Mouse (Mus musculus): ENCODE results near the gene Duoxa1. TPM values are rescaled to one million over a fixed set of nuclear protein-coding genes. Genes with fewer than 3 reads are reported as not detected.

Duoxa1 gene
- polyA plus RNA-seq, 2 experiments, result not detected

- peaks cover 18% of the 10 kb centered on the region for H3K27me3 ChIP-seq (ENCODE audit: control insufficient read depth, insufficient read depth, low read length)
- no peaks in the 10 kb centered on the region for H3K36me3 ChIP-seq (replicated peaks; ENCODE audit: control insufficient read depth, insufficient read depth, low read depth)
- H3K27ac ChIP-seq, result no peak overlapping the region
- H3K9me3 ChIP-seq (ENCODE audit: control insufficient read depth, low read length), result no peaks in the 10 kb centered on the region
- ATAC-seq (ENCODE audit: insufficient read depth) (no peak), DNase-seq (ENCODE audit: low read depth in 3 of 3, low spot score in 3 of 3) (no peak)
- no peaks in the 10 kb centered on the region for H3K4me1 ChIP-seq (replicated peaks; ENCODE audit: control insufficient read depth in 2 of 2, insufficient read depth in 2 of 2, low read length in 1 of 2)
- no peak overlapping the region for H3K4me3 ChIP-seq (ENCODE audit: insufficient read depth in 1 of 2, low read depth in 2 of 2, low read length in 2 of 2)
- no peak overlapping the region for H3K4me2 ChIP-seq (ENCODE audit: low read depth)
- WGBS (ENCODE audit: insufficient replicate concordance), result 48% methylated on average over 4 of the region's 4 CpGs
- no peak overlapping the region for H3K9ac ChIP-seq (replicated peaks)
- no peak for TF ChIP-seq CTCF (IDR thresholded peaks at IDR 0.05; ENCODE audit: low read depth)
Measured at GRCm38 (mm10) chr2:122317384-122317783, 3.9 kb upstream of the Duoxa1 start.

GRCm38 (mm10) chr2:122315372-122315771 lies 1.8 kb upstream of the Duoxa1 start, which contains the start of gene Duox1:
Duox1 (plus strand) TSS chr2:122315672.
- 56% methylated on average over 7 of the region's 7 CpGs for WGBS (ENCODE audit: insufficient replicate concordance)
- Histone ChIP-seq H3K36me3 (replicated peaks; ENCODE audit: control insufficient read depth, insufficient read depth, low read depth) (no peaks in the 10 kb centered on the region), H3K4me2 (ENCODE audit: low read depth) (no peak within 1 kb of the TSS), H3K27ac (no peak within 1 kb of the TSS), H3K27me3 (ENCODE audit: control insufficient read depth, insufficient read depth, low read length) (peaks cover 28% of the 10 kb centered on the region), H3K4me3 (ENCODE audit: insufficient read depth in 1 of 2, low read depth in 2 of 2, low read length in 2 of 2) (no peak within 1 kb of the TSS), H3K4me1 (replicated peaks; ENCODE audit: control insufficient read depth in 2 of 2, insufficient read depth in 2 of 2, low read length in 1 of 2) (no peaks in the 10 kb centered on the region), H3K9me3 (ENCODE audit: control insufficient read depth, low read length) (no peaks in the 10 kb centered on the region), H3K9ac (replicated peaks) (no peak within 1 kb of the TSS)
- no peak for TF ChIP-seq EP300 (IDR thresholded peaks at IDR 0.05; ENCODE audit: low read depth)
- TF ChIP-seq CTCF (IDR thresholded peaks at IDR 0.05; ENCODE audit: low read depth), result no peak
- DNase-seq (ENCODE audit: low read depth in 3 of 3, low spot score in 3 of 3) (no peak), ATAC-seq (ENCODE audit: insufficient read depth) (no peak)

DNA sequence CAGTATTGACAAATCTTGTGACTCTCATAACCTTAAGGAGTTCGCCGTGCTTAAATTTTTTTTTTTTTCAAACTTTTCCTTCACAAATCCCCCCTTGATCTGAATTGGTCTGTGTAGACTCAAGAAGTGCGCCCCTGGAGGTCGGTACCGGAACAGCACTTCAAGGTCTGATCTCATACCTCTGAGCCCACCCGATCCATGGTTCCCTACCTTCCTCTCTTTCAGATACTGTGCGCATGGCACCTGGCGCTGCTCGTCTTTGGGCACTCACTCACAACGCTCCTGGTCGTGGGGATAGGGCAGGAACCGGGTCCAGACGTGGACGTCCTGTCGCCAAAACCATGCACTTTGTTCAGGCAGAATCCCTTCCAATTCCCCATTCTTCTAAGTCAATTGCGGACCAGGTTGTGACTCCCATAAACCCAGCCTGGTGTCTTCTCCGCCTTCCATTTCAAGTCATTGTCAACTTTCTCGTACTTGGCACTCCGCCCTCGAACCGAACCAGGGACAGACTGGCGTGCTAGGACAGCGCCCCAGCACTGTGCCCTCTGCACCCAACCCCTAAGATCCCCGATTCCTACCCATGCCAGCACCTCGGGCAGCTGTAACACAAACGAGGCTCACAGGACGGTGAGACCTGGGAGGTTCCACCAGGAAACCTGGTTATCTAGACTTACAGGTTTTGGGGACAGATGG lies 660 bp downstream of the Duoxa1 start:
- 3% methylated on average over 27 of the region's 27 CpGs for WGBS (ENCODE audit: insufficient replicate concordance)
- H3K9me3 ChIP-seq (ENCODE audit: control insufficient read depth, low read length), result no peaks in the 10 kb centered on the region
- 0 out of 2 replicates have a peak overlapping the region, but pooled peaks have one; percentile 8 for H3K4me2 ChIP-seq (ENCODE audit: low read depth)
- TF ChIP-seq EP300 (IDR thresholded peaks at IDR 0.05; ENCODE audit: low read depth) (no peak), CTCF (IDR thresholded peaks at IDR 0.05; ENCODE audit: low read depth) (peak; percentile 81)
- peaks cover 35% of the 10 kb centered on the region for H3K27me3 ChIP-seq (ENCODE audit: control insufficient read depth, insufficient read depth, low read length)
- DNase-seq (ENCODE audit: low read depth in 3 of 3, low spot score in 3 of 3) (peak; percentile 19 to 33 (median 22)), ATAC-seq (ENCODE audit: insufficient read depth) (no peak)
- no peaks in the 10 kb centered on the region for H3K36me3 ChIP-seq (replicated peaks; ENCODE audit: control insufficient read depth, insufficient read depth, low read depth)
- H3K9ac ChIP-seq (replicated peaks), result no peak overlapping the region
- no peak overlapping the region for H3K4me3 ChIP-seq (ENCODE audit: insufficient read depth in 1 of 2, low read depth in 2 of 2, low read length in 2 of 2)
- no peaks in the 10 kb centered on the region for H3K4me1 ChIP-seq (replicated peaks; ENCODE audit: control insufficient read depth in 2 of 2, insufficient read depth in 2 of 2, low read length in 1 of 2)
- H3K27ac ChIP-seq, result no peak overlapping the region

- no peak for TF ChIP-seq CTCF (IDR thresholded peaks at IDR 0.05; ENCODE audit: low read depth)
- no peak for TF ChIP-seq EP300 (IDR thresholded peaks at IDR 0.05; ENCODE audit: low read depth)
- H3K9ac ChIP-seq (replicated peaks), result no peak overlapping the region
- H3K4me3 ChIP-seq (ENCODE audit: insufficient read depth in 1 of 2, low read depth in 2 of 2, low read length in 2 of 2), result no peak overlapping the region
- DNase-seq (ENCODE audit: low read depth in 3 of 3, low spot score in 3 of 3), result no peak
- no peak overlapping the region for H3K27ac ChIP-seq
- no peaks in the 10 kb centered on the region for H3K9me3 ChIP-seq (ENCODE audit: control insufficient read depth, low read length)
- WGBS (ENCODE audit: insufficient replicate concordance), result 39% methylated on average over 2 of the region's 2 CpGs
- H3K4me1 ChIP-seq (replicated peaks; ENCODE audit: control insufficient read depth in 2 of 2, insufficient read depth in 2 of 2, low read length in 1 of 2), result no peaks in the 10 kb centered on the region
- H3K27me3 ChIP-seq (ENCODE audit: control insufficient read depth, insufficient read depth, low read length), result peaks cover 35% of the 10 kb centered on the region
- H3K36me3 ChIP-seq (replicated peaks; ENCODE audit: control insufficient read depth, insufficient read depth, low read depth), result no peaks in the 10 kb centered on the region
- H3K4me2 ChIP-seq (ENCODE audit: low read depth), result no peak overlapping the region
- no peak for ATAC-seq (ENCODE audit: insufficient read depth)
Measured at GRCm38 (mm10) chr2:122311561-122311960, 2.0 kb downstream of the Duoxa1 start.

GRCm38 (mm10) chr2:122309647-122310046 lies 3.9 kb downstream of the Duoxa1 start:
- peaks cover 38% of the 10 kb centered on the region for H3K27me3 ChIP-seq (ENCODE audit: control insufficient read depth, insufficient read depth, low read length)
- H3K9me3 ChIP-seq (ENCODE audit: control insufficient read depth, low read length), result no peaks in the 10 kb centered on the region
- ATAC-seq (ENCODE audit: insufficient read depth) (no peak), DNase-seq (ENCODE audit: low read depth in 3 of 3, low spot score in 3 of 3) (no peak)
- no peak overlapping the region for H3K4me3 ChIP-seq (ENCODE audit: insufficient read depth in 1 of 2, low read depth in 2 of 2, low read length in 2 of 2)
- H3K36me3 ChIP-seq (replicated peaks; ENCODE audit: control insufficient read depth, insufficient read depth, low read depth), result no peaks in the 10 kb centered on the region
- H3K4me2 ChIP-seq (ENCODE audit: low read depth), result no peak overlapping the region
- WGBS (ENCODE audit: insufficient replicate concordance), result 40% methylated on average over 3 of the region's 3 CpGs
- no peaks in the 10 kb centered on the region for H3K4me1 ChIP-seq (replicated peaks; ENCODE audit: control insufficient read depth in 2 of 2, insufficient read depth in 2 of 2, low read length in 1 of 2)
- TF ChIP-seq EP300 (IDR thresholded peaks at IDR 0.05; ENCODE audit: low read depth) (no peak), CTCF (IDR thresholded peaks at IDR 0.05; ENCODE audit: low read depth) (no peak)
- H3K27ac ChIP-seq, result no peak overlapping the region
- no peak overlapping the region for H3K9ac ChIP-seq (replicated peaks)
